Mouse (Mus musculus) thymus, postnatal 10 days (tissue): Measurements from ENCODE around the gene A630095E13Rik.
"Not testable (repeated sequence)": the region's sequence is repeated elsewhere in the genome, so short reads cannot be mapped to it uniquely, and the experiment has no call there.

Experiments
- DNase-seq, 2 experiments: peaks; one replicate each; pipeline ENCODE4 v3.0.0; 2021; ENCODE audit warnings: low spot score in 2 of 2

Gene A630095E13Rik

GRCm38 (mm10) chr9:36643276-36643675 lies at the start of gene A630095E13Rik:
Gene A630095E13Rik, minus strand, starts transcription at chr9:36643376.
- DNase-seq: not testable (repeated sequence)

DNA sequence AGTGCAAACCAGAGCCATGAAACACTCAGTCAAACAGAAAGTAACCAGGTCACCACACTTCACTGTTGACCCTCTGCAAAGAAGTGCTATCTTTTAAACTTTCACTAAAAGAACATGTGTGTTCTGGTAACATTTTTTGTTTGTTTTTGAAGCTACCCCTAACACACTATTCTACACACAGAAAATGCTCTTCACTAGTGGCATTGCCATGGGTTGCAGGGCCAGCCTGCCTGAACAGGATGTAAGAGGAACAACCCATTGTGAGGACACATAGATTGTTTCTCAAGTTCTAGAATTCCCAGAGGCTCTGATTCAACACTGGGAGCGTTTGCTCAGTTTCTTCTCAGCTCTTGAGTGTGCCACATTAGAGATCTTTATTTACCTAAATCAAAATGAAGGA lies 49.7 kb upstream of the A630095E13Rik start, which contains the start of gene Acrv1:
Gene Acrv1 (plus strand): TSS at position 301 of the 400 bp plus-strand sequence.
- no peak for DNase-seq

- no peak for DNase-seq
These were observed 44.2 kb upstream of the A630095E13Rik start for GRCm38 (mm10) chr9:36687329-36687728.

- DNase-seq: no peak
These were observed 38.2 kb upstream of the A630095E13Rik start for GRCm38 (mm10) chr9:36681424-36681823.
